Mouse (Mus musculus): ENCODE measurements around the gene Atxn1.

GRCm38 (mm10) chr13:45827619-45828018 lies 137.2 kb downstream of the Atxn1 start:
- TF ChIP-seq CTCF (IDR thresholded peaks at IDR 0.05) (no peak), POLR2A (IDR thresholded peaks at IDR 0.05; ENCODE audit: insufficient read depth, low read depth, low read length) (no peak), EP300 (IDR thresholded peaks at IDR 0.05; ENCODE audit: insufficient read depth, low read depth, low read length) (no peak)

Data from heart, adult 2 months (tissue).